Mouse (Mus musculus): ENCODE measurements at regions not wholly inside any gene's neighbourhood (a gene's known extent, or its start where the extent isn't known, plus 50 kb on each side); places are given as distances from the start of the nearest gene placed in this dataset.
"Not testable (repeated sequence)": the region's sequence is repeated elsewhere in the genome, so short reads cannot be mapped to it uniquely, and the experiment has no call there.

GRCm38 (mm10) chr3:39779690-39780218 is 751.3 kb upstream of the Intu start:
- no peak for DNase-seq (ENCODE audit: low spot score in 2 of 2)

- no peak for DNase-seq (ENCODE audit: low spot score in 2 of 2)
Measured at GRCm38 (mm10) chr3:39780270-39780669, 750.8 kb upstream of the Intu start.

- DNase-seq (ENCODE audit: low spot score in 2 of 2) = no peak
Measured at GRCm38 (mm10) chr3:39784901-39785300, 746.2 kb upstream of the Intu start.

GRCm38 (mm10) chr3:39809586-39809985 is 721.5 kb upstream of the Intu start:
- DNase-seq (ENCODE audit: low spot score in 2 of 2) = no peak

- peak; percentile 4 to 5 for DNase-seq (ENCODE audit: low spot score in 2 of 2)
Measured at GRCm38 (mm10) chr3:39814814-39815213, 716.3 kb upstream of the Intu start.

GRCm38 (mm10) chr3:39830488-39831056 is 700.5 kb upstream of the Intu start:
- no peak for DNase-seq (ENCODE audit: low spot score in 2 of 2)

- no peak for DNase-seq (ENCODE audit: low spot score in 2 of 2)
Measured at GRCm38 (mm10) chr3:39838377-39839145, 692.5 kb upstream of the Intu start.

GRCm38 (mm10) chr3:39840946-39841345 is 690.1 kb upstream of the Intu start:
- DNase-seq (ENCODE audit: low spot score in 2 of 2) = no peak

- no peak for DNase-seq (ENCODE audit: low spot score in 2 of 2)
Measured at GRCm38 (mm10) chr3:39845123-39845522, 686.0 kb upstream of the Intu start.

GRCm38 (mm10) chr3:39848829-39849228 is 682.3 kb upstream of the Intu start:
- no peak for DNase-seq (ENCODE audit: low spot score in 2 of 2)

GRCm38 (mm10) chr3:39857214-39857839 is 673.8 kb upstream of the Intu start:
- DNase-seq (ENCODE audit: low spot score in 2 of 2) = no peak

GRCm38 (mm10) chr3:39876046-39876445 is 655.0 kb upstream of the Intu start:
- DNase-seq (ENCODE audit: low spot score in 2 of 2) = not testable (repeated sequence)

- no peak for DNase-seq (ENCODE audit: low spot score in 2 of 2)
Measured at GRCm38 (mm10) chr3:39884370-39884769, 646.7 kb upstream of the Intu start.

- DNase-seq (ENCODE audit: low spot score in 2 of 2) = no peak
Measured at GRCm38 (mm10) chr3:39888376-39888775, 642.7 kb upstream of the Intu start.

- no peak for DNase-seq (ENCODE audit: low spot score in 2 of 2)
Measured at GRCm38 (mm10) chr3:39889222-39889621, 641.9 kb upstream of the Intu start.

GRCm38 (mm10) chr3:39898961-39899360 is 632.1 kb upstream of the Intu start:
- peak; percentile 20 to 62 for DNase-seq (ENCODE audit: low spot score in 2 of 2)

GRCm38 (mm10) chr3:39900207-39900606 is 630.9 kb upstream of the Intu start:
- DNase-seq (ENCODE audit: low spot score in 2 of 2) = peak; percentile 45 to 46

- no peak for DNase-seq (ENCODE audit: low spot score in 2 of 2)
Measured at GRCm38 (mm10) chr3:39904377-39904776, 626.7 kb upstream of the Intu start.

- no peak for DNase-seq (ENCODE audit: low spot score in 2 of 2)
Measured at GRCm38 (mm10) chr3:39908676-39909362, 622.3 kb upstream of the Intu start.

- DNase-seq (ENCODE audit: low spot score in 2 of 2) = no peak
Measured at GRCm38 (mm10) chr3:39909642-39910041, 621.4 kb upstream of the Intu start.

- no peak for DNase-seq (ENCODE audit: low spot score in 2 of 2)
Measured at GRCm38 (mm10) chr3:39918601-39919000, 612.5 kb upstream of the Intu start.

- DNase-seq (ENCODE audit: low spot score in 2 of 2) = no peak
Measured at GRCm38 (mm10) chr3:39925436-39925835, 605.6 kb upstream of the Intu start.

Data from heart, adult 9 months (tissue).